Mouse (Mus musculus) heart, adult 18-20 months (tissue): Measurements from ENCODE around the gene Inpp5k. TPM values are rescaled to one million over a fixed set of nuclear protein-coding genes. Genes with fewer than 3 reads are reported as not detected.
"Not testable (repeated sequence)": the region's sequence is repeated elsewhere in the genome, so short reads cannot be mapped to it uniquely, and the experiment has no call there.

Source experiments
- DNase-seq, 2 experiments: peaks; one replicate each; pipeline ENCODE4 v3.0.0; 2021 to 2022; ENCODE audit warnings: mixed read lengths in 1 of 2
- long read RNA-seq, 2 experiments: library from polyadenylated mRNA; stranded (forward); transcript quantifications; one replicate each; pipeline ENCODE4 v2.0.0; 2021
- total RNA-seq, 2 experiments: library from RNA; stranded (reverse); gene quantifications; 2 replicates each; pipeline ENCODE4 v1.2.3; 2021

The Inpp5k gene
- total RNA-seq, result 10 to 100 TPM; 24.1 to 28.3 TPM
- long read RNA-seq, experiment 1, transcript Inpp5k-201 (12 exons, 2,679 nt), result major isoform, 28 of 34 reads
- long read RNA-seq, experiment 1, partial matches to known transcripts, result 2 of 34 reads
- long read RNA-seq, experiment 1, other reads (novel, unspliced or antisense), result 4 of 34 reads
- long read RNA-seq, experiment 2, transcript Inpp5k-201 (12 exons, 2,679 nt), result major isoform, 11 of 18 reads
- long read RNA-seq, experiment 2, partial matches to known transcripts, result 3 of 18 reads
- long read RNA-seq, experiment 2, other reads (novel, unspliced or antisense), result 4 of 18 reads

DNA sequence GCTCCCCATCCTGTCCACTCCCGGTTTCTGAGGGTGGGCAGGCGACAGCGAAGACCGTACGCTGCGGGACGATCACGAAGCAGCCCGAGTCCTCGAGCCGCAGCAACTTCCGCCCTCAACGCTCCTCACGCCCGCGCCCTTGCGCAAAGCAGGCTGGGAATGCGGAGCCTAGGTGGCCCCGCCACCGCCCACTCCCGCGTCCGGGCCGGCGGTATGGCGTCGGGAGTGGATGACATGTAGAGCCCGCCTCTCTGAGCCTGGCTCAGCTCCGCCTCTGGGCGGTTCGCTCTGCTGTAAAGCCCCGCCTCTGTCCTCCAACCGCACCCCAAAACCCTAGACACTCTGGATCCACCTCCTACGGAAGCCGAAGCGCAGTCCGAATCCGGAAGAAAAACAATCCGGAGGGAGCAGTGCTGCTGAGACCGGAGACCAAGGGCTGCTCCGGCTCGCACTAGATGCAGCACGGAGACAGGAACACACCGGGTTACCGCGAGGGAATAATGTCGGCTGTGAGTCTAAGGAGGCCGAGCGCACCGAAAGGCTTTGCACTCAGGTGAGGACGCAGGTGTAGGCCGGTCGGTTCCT, at the start of gene Inpp5k:
Inpp5k (plus strand) TSS at position 344 of the 585 bp plus-strand sequence.
- DNase-seq, result peak; percentile 98 to 99

DNA sequence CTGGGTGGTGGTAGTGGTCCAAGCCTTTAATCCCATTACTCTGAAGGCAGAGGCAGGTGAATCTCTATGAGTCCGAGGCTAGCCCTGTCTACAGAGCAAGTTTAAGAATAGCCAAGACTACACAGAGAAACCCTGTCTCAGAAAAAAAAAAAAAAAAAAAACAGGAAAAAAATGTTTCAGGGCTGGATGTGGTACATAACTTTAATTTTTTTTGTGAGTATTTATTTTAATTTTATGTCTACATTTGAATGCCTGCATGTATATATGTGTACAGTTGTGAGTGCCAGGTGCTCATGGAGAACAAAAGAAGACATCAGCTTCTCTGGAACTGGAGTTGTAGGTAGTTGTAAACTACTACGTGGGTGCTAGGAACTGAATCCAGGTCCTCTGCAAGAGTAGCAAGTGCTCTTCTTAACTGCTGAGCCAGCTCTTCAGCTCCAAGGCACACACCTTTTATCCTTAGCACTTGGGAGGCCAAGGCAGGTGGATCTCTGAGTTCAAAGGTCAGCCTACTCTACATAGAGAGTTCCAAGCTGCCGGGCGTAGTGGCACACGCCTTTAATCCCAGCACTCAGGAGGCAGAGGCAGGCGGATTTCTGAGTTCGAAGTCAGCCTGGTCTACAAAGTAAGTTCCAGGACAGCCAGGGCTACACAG, 49.2 kb upstream of the Inpp5k start:
- DNase-seq, result no peak

DNA sequence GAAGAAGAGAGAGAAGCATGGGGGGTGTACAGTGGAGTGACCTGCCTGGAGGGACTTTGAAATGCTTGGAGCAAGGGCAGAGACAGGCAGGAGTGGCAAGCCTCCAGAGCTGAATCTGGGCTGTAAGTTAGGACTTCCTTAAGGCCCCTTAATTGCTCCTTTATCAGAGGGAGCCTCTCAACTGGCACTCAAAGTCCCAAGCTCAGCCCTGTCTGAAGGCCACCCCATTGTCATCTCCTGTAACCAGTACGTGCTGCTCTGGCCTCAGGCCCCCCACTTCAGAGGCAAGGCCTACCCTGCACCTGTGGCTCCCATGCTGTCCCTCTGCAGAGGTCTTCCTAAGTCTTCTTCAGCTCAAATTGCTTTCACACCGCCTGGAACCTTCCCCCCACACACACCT, 47.3 kb upstream of the Inpp5k start:
- DNase-seq, result no peak

DNA sequence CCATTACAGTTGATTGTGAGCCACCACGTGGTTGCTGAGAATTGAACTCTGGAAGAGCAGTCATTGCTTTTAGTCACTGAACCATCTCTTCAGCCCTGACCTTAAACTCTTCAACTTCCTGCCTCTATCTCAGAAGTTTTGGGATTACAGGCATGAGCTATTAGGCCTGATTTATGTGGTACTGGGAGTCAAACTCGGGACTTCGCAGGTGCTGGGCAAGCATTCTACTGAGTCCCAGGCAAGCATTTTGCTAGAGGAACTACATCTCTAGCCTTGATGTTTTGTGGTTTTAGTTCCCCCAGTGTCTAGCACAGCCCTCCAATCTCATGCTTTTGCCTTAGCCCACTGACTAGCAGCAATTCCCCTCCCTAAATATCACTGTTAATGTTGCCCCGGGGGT, 45.7 kb upstream of the Inpp5k start:
- no peak for DNase-seq

DNA sequence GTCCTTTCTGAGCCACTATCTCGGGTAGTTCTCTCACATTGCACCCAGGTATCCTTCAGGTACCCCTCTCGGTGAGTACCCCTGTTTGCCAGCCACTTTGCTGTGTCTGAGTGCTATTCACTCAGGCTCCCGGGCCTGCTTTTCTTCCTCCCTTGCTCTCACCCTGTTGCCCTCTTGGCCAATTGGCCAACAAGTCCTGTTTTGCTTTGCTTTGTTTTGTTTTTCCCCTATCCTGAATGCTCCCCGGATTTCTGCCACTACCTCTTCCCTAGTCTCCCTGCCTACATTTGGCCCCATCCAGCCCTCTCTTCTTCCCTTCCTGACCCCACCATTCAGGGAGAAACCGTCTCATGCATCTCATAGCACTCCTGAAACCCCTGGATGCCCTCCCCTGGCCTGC, 44.8 kb upstream of the Inpp5k start:
- DNase-seq, result no peak

DNA sequence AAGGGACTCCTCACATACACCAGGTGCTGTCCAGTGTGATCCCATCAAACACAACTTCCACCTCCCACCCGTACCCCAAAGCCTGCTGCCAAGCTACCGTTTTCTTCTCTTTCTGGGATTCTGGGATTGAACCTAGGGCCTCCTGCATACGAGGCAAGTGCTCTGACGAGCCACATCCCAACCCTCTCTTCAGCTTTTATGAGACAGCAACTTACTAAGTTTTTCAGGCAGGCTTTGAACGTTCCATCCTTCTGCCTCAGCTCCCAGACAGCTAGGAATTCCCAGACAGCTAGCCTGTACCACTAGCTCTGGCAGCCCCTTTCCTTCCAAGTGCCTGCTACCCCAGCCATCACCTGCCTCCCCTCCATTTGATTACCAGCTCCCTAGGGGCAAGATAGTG, 43.8 kb upstream of the Inpp5k start:
- DNase-seq, result no peak

DNA sequence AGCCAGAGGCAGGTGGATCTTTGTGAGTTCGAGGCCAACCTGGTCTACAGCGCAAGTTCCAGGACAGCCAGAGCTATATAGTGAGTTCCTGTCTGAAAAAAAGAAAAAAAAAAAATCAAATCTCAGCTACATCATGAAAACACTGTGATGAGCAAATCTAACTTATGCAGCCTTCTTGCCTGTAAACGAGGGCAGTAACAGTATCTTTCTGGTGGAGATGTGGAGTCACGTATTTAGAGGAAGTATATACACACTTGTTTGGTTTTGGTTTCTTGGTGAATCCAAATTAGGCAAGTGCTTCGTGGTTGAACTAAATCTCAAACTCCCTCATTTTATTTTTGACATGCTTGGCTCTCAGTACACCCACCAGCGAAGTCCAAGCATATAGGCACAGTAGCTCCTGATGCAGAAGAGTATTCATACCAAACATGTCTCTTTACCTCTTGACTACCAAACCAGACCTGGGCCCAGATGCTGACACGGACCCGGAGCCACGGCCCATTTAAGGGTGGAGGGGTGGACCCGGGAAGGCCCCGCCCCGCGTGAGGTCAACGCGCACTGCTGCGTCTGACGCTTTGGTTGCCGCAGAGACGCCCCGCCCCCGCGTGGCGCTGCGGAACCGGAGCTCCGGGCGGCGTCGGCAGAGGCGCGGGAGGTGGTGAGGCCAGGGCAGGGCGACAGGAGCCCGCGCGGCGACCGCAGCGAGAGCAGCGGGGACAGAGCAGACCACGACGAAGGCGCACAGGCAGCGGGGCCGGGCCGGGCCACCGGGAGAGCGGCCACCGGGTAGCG, 43.1 kb upstream of the Inpp5k start, which contains the start of gene Pitpna:
Pitpna (plus strand) TSS at position 605 of the 792 bp plus-strand sequence.
- peak; percentile 96 to 97 for DNase-seq

DNA sequence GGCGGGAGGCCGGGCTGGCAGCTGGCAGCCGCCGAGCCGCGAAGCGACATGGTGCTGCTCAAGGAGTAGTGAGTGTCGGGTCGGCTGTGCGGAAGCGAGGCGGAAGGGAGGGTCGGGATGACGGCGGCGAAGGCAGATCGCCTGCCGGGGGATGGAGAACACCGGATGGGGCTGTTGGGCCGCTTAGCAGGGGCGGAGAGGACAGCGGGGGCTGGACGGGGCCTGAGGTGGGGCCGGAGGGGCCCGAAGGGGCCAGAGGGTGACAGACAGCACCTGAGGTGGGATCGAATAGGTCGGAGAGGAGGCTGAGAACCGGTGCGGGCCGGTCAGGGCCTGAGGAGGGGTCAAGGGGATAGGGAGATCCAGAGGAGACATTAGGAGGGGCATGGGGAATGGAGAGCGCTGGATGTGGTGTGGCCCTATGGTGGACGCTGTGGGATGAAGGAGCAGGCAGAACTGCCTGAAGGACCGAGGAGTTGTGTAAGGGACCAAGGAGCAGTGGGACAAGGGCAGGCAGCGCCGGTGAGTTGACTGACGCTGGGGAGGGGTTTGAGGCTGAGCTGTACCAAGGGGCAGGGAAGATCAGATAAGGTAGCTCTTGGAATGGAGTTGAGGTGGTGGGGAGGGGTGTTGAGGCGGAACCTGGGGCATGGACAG, 42.4 kb upstream of the Inpp5k start:
- DNase-seq, result no peak

DNA sequence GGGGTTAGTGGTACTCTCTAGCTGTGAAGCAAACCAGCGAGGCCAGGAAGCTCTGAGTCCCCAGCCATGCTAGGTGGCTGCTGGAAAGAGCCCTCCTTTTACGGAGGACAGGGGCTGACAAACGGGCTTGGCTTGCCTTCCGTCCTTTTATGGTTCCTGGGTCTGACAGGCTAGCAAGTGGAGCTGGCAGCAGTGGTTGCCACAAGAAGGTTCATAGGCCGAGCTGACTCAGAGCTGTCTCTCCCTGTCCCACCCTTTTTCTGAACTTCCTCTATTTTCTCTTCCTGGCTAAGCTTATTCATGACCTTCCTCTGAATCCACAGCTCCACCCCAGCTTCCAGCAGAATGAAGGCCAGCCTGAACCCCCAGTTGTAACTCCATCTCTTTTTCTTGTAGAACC, 38.2 kb upstream of the Inpp5k start:
- peak in 1 of 2 experiments; percentile 67 for DNase-seq

DNA sequence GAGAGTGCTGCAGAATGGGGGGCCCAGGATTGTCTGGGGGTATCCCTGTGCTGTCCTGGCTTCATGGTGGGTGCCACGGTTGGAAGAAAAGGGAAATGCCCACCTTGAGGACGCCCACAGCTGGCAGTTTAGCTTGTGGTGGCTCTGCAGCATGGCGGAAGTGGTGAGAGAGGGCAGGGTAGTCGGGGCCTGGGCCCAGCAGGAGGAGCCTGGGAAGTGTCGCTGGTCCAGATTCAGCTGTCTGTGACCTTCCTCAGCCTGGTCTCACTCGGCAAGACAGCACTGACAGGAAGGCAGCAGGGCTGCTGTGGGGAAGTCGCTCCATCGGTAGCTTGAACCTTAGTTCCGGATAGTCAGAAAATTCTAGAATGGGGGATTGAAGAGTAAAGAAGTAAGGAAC, 36.4 kb upstream of the Inpp5k start:
- peak in 1 of 2 experiments; percentile 64 for DNase-seq

DNA sequence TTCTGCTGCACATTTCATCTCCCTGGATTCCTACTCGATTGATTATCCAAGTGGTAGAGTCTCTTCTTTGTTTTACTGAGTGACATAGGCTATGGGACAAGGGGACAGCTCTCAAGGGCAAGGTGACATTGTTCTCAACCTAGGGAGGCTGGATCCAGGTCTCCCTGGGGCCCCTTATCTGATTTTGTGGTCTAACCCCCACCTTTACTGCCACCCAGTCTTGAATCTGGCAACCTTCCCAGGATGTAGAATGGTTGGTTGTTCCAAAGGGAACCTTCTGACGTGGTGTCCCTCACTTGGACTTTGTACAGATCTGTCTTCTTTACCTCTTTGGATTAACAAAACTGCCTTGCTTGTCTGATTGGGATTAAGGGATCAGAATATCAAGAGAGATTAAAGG, 35.4 kb upstream of the Inpp5k start:
- DNase-seq, result no peak

DNA sequence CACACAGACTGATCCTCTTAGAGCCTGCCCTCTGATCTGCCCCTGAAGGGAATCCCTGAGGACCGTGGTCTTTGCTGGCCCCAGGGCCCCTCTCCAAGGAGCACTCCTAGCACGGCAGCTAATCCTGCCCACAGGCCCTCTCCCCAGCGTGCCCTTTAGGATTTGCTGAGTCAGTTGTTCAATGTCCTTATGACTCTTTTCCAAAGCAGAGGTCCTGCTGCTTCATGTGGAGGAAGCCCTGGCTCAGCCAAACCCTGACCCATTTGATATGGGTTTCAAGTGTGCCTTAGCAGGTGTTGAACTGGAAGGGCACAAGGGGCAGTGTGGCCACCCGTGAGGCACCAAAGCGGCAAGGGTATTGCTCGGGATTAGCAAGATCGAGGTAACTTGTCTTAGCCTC, 35.0 kb upstream of the Inpp5k start:
- DNase-seq, result no peak

DNA sequence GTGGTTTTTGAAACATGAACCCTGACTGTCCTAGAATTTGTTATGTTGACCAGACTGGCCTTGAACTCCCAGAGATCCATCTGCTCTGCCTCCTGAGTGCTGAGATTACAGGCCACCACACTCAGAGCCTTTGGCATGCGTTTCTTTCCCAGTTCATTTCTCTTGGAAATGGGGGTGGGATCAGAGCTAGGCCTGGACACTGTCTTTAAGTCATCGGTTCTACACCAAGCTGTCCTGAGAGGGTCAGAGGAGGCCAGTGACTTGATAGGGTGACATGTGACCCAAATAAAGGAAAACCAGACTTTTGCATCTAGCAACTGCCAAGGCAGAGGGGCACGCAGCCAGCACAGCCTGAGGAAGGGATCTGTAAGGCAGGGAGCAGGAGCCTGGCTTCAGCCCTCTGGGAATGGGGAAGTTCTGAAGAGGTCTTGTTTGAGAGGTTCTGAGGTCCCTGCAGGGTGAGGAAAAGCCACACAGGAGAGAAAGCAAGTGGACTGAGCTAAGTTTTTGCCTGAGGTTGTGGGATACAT, 34.0 kb upstream of the Inpp5k start:
- peak; percentile 73 to 82 for DNase-seq

DNA sequence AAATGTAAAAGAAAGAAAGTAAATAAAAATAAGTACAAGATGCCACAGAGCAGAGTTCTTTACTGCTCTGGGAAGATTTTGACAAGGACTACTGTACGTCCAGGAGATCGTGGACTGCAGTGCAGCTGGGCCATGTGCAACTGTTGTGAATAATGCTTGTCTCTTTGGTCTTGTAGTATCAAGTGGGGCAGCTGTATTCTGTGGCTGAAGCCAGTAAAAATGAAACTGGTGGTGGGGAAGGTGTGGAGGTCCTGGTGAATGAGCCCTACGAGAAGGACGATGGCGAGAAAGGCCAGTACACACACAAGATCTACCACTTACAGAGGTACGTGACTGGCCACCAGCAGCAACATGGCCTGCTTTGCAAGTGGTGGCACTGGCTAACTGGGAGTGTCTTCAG, 32.8 kb upstream of the Inpp5k start:
- no peak for DNase-seq

DNA sequence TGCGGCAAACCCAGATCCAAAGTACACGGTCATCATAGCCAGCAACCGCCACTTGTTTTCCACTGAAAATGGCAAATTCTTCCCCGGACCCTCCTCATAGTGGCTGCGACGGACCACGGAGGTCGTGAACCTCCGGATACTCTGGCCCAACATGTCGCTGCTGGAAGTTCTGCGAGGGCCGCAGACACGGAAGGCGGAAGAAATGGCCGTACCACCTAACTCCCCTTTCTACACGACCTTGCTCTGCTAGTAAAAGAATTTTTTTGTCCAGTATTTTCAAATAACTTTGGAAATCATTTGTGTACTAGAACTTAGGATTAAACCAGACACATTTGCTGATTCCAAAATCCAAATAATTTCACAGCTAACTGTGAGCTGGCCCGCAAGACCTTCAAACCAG, 31.0 kb upstream of the Inpp5k start:
- DNase-seq, result not testable (repeated sequence)

DNA sequence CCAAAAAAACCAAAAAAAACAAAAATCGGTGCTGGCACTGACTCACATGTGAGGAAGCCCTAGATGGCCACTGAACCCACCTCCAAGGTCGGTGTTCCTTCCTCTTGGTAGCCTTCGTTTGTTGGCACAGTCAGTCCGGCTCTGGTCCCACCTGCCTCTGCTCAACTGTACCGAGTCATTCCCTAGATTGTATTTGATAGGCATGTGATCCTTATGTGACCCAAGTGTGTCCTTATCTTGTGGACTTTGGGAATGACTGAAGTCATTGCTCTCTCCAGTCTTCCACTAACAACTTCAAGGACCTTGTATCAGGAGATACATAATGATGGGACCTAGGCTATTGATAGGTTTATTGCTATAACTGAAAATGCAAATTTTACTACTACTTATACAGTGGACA, 26.0 kb upstream of the Inpp5k start:
- DNase-seq, result no peak

DNA sequence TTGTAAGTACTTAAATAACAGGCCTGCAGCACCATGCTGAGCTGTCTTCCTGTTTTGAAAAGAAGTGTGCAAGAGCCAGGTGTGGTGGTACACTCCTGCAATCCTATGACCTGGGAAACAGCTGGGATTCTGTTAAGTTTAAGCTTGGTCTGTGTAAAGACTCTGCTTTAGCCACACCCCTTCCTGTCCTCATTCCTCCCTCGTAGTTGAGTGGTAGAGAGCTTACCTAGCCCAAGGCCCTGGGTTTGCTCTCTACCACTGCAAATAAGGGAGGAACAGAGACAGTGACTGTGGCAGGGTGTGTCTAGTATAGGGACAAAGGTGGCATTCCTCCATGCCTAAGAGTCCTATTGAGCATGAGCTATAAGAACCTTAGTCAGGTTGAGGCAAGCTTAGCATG, 25.5 kb upstream of the Inpp5k start:
- DNase-seq, result no peak

DNA sequence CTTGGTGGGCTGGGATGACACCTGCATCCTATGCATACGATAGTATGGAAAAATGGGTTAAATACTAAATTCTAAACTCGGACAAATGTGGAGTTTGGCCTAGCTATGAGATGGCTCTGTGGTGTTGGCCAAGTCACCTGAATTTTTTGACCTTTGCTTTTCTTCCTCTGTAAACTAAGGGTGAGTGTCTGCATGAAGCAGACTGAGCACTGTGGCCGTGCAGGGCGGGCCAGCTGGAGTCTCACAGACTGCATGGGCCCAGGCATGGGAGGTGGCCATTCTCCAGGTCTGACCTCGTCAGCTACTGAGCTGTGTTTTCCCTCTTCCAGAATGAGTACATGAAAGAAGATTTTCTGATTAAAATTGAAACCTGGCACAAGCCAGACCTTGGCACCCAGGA, 22.0 kb upstream of the Inpp5k start:
- DNase-seq, result no peak

DNA sequence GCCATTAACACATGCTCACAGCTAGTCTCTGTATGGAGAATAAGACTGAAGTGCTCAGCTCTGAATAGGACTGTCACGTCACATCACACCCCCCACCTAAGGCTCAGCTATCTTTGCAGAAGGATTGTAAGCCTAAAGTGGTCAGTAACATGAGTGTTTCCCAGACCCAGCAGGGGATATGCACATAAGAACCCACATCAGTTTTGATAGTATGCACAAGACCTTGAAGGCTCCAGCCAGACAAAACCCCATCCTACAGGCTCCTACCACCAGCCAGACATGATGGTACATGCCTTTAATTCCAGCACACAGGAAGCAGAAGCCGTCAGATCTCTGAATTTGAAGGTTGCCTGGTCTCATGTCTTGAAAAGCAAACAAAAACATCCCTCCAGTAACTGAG, 20.8 kb upstream of the Inpp5k start:
- DNase-seq, result no peak

DNA sequence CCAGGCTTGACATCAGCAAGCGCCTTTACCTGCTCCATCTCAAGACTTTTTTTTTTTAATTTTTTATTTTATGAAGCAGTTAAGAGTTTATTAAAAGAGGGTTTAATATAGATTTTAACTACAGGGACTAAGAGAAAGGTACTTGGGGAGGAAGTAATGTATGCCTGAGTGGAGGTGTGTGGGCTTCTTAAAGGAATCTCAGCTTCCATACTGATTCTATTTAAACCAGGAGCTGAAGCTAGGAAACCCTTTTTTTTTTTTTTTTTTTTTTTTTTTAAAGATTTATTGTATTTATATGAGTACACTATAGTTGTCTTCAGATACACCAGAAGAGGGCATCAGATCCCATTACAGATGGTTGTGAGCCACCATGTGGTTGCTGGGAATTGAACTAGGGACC, 16.0 kb upstream of the Inpp5k start:
- DNase-seq, result no peak

DNA sequence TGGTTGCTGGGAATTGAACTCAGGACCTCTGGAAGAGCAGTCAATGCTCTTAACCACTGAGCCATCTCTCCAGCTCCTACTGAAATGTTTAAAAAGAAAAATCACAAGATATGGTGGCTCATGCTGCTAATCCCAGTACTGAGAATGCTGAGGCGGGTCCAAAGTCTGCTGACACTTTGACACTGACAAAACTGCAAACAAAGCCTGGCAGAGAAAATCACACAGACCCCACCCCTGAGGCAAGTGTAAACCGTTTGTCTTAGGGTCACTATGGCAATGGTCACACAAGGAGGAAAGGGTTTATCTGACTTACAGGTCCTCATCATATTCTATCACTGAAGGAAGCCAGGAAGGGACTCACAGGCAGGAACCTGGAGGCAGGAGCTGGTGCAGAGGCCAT, 15.2 kb upstream of the Inpp5k start:
- no peak for DNase-seq

DNA sequence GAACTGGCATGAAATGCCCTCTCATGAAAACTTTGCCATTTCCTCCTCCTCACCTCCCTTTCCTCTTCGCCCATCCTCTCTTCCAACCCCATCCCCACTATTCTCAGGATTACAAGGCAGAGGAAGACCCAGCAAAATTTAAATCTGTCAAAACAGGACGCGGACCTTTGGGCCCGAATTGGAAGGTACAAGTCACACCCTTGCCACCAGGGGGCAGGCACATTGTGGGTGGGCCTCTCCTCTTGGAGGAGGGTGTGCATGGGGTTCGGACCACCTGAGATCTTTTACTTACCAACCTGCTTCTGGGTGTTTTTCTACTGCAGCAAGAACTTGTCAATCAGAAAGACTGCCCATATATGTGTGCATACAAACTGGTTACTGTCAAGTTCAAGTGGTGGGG, 11.7 kb upstream of the Inpp5k start:
- no peak for DNase-seq
